ENCODE assay signal across 12 mouse cellular contexts in the genomic region with DNA sequence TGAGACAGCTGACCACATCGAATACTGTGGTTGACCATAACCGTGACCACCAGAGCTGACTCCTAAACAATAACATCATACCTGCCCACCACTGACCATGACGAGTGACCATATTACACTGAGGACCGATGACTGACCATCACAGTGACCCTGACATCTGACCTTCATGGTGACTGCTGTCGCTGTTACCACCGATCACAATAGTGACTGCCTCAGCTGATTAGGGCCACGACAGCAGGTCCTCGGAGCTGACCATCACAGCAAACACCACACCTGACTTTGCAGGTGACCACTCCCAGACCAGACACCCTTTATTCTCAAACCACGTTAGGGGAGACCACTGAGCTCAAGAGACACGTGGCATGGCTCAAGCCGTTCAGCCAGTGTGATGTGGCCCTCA. TPM values are rescaled to one million over a fixed set of nuclear protein-coding genes. Genes with fewer than 3 reads are reported as not detected.
DNase-seq lines count a peak whose midpoint lies in the region; ATAC-seq lines count a peak whose summit lies in the region.
"Had no signal": no experiment of that assay in that cellular context is flagged by ENCODE, and none has a peak within 500 bp of the region (broad histone marks: within the 10 kb centered on the region; RNA-seq: fewer than 3 reads in every experiment).

No protein-coding gene starts in this region.

- H3K4me3 ChIP-seq in heart, embryonic 11.5 days (ENCODE audit: low read depth, low read length): no peak overlapping the region
- no peak overlapping the region for H3K4me3 ChIP-seq in intestine, embryonic 16.5 days (ENCODE audit: low read length)
- H3K4me3 ChIP-seq: forebrain, embryonic 13.5 days; limb, embryonic 15.5 days; myocyte had no signal

- H3K9ac ChIP-seq in heart, embryonic 11.5 days (ENCODE audit: low read depth, low read length): no peak overlapping the region
- H3K9ac ChIP-seq in intestine, embryonic 16.5 days (ENCODE audit: low read depth, low read length): 0 out of 2 replicates have a peak overlapping the region, but pooled peaks have one; percentile 24
- H3K9ac ChIP-seq: forebrain, embryonic 13.5 days; limb, embryonic 15.5 days had no signal

- 0 out of 2 replicates have a peak, but pooled peaks have one; percentile 11 for ATAC-seq in heart, embryonic 11.5 days (replicated peaks; ENCODE audit: insufficient number of reproducible peaks, low FRiP score, low TSS enrichment)
- ATAC-seq in intestine, embryonic 16.5 days: no peak
- ATAC-seq: forebrain, embryonic 13.5 days; Patski had no signal

- H3K4me2 ChIP-seq in heart, embryonic 11.5 days: peak overlapping the region; percentile 34; the same call in 1 of the 2 replicates
- no peak overlapping the region for H3K4me2 ChIP-seq in intestine, embryonic 16.5 days (ENCODE audit: low read depth, low read length)
- H3K4me2 ChIP-seq: forebrain, embryonic 13.5 days; limb, embryonic 15.5 days had no signal

- H3K27me3 ChIP-seq in heart, embryonic 11.5 days (ENCODE audit: control insufficient read depth, insufficient read depth, low read length): no peaks in the 10 kb centered on the region
- no peaks in the 10 kb centered on the region for H3K27me3 ChIP-seq in intestine, embryonic 16.5 days (replicated peaks; ENCODE audit: control insufficient read depth, insufficient read depth, low read length)
- H3K27me3 ChIP-seq: CH12.LX; forebrain, embryonic 13.5 days; limb, embryonic 15.5 days; Patski had no signal

- WGBS in heart, embryonic 11.5 days (ENCODE audit: insufficient replicate concordance): 75% methylated on average over 11 of the region's 11 CpGs
- WGBS in intestine, embryonic 16.5 days: 81% methylated on average over 11 of the region's 11 CpGs

- H3K9me3 ChIP-seq in heart, embryonic 11.5 days (replicated peaks; ENCODE audit: control insufficient read depth, low read length): no peaks in the 10 kb centered on the region
- no peaks in the 10 kb centered on the region for H3K9me3 ChIP-seq in intestine, embryonic 16.5 days (ENCODE audit: control insufficient read depth, low read length)
- H3K9me3 ChIP-seq: forebrain, embryonic 13.5 days; limb, embryonic 15.5 days had no signal

- peaks cover 19% of the 10 kb centered on the region for H3K4me1 ChIP-seq in heart, embryonic 11.5 days (ENCODE audit: control insufficient read depth, insufficient read depth, low read length)
- peaks cover 10% of the 10 kb centered on the region for H3K4me1 ChIP-seq in intestine, embryonic 16.5 days (ENCODE audit: control insufficient read depth, insufficient read depth, low read length)
- H3K4me1 ChIP-seq: limb, embryonic 15.5 days had no signal

- peak overlapping the region; percentile 74; the same call in 1 of the 2 replicates for H3K27ac ChIP-seq in heart, embryonic 11.5 days (ENCODE audit: low read depth, low read length)
- H3K27ac ChIP-seq in intestine, embryonic 16.5 days (ENCODE audit: low read length): peak overlapping the region; percentile 71; the same call in 1 of the 2 replicates
- H3K27ac ChIP-seq: forebrain, embryonic 13.5 days; limb, embryonic 15.5 days had no signal

- no peaks in the 10 kb centered on the region for H3K36me3 ChIP-seq in heart, embryonic 11.5 days (ENCODE audit: control insufficient read depth, insufficient read depth, low read length)
- no peaks in the 10 kb centered on the region for H3K36me3 ChIP-seq in intestine, embryonic 16.5 days (ENCODE audit: control insufficient read depth, insufficient read depth, low read length)
- H3K36me3 ChIP-seq: limb, embryonic 15.5 days had no signal

- DNase-seq in heart, adult 9 months (ENCODE audit: low spot score in 2 of 2): no peak
- DNase-seq in right cerebral cortex, postnatal 10 days (ENCODE audit: low spot score in 2 of 2): peak; percentile 17 to 23
- DNase-seq in right cerebral cortex, adult 18-20 months: no peak
- DNase-seq in testis, postnatal 10 days (ENCODE audit: low spot score): peak; percentile 31
- DNase-seq in spleen, postnatal 14 days (ENCODE audit: low spot score in 2 of 2): no peak

RNA-seq across cellular contexts. Expression of a gene that starts 51.3 kb away (rescaled TPM):
- 19.6 and 21.6 TPM in 2 replicates for polyA plus RNA-seq in heart, embryonic 11.5 days (2014; fragmentation: Nextera tagmentation; extraction: Ambion mirVana)
- 12.0 and 12.8 TPM in 2 replicates for polyA plus RNA-seq in intestine, embryonic 16.5 days (2015; fragmentation: Nextera tagmentation; extraction: Ambion mirVana)

RNA-seq across cellular contexts. Expression of a gene that starts 57.3 kb away (rescaled TPM):
- 16.1 and 24.5 TPM in 2 replicates for polyA plus RNA-seq in heart, embryonic 11.5 days (2014; fragmentation: Nextera tagmentation; extraction: Ambion mirVana)
- 7.2 and 8.1 TPM in 2 replicates for polyA plus RNA-seq in intestine, embryonic 16.5 days (2015; fragmentation: Nextera tagmentation; extraction: Ambion mirVana)

Comparison
In these comparisons a context has a peak if more than half of its experiments do, and no peak if none do; other contexts are left out.
1. DNase-seq: peak in right cerebral cortex, postnatal 10 days (2 of 2) and testis, postnatal 10 days (single experiment); none in heart, adult 9 months (0 of 2), right cerebral cortex, adult 18-20 months (single experiment) and spleen, postnatal 14 days (0 of 2).